Mouse (Mus musculus) frontal cortex, postnatal 25 days (tissue): Measurements from ENCODE around the gene Galns.

ENCODE experiments used
- DNase-seq, 2 experiments: peaks; one replicate each; pipeline ENCODE4 v3.0.0; 2022; ENCODE audit warnings: low spot score in 2 of 2

Galns gene

GRCm38 (mm10) chr8:122546066-122546755 lies 65.1 kb downstream of the Galns start:
- no peak for DNase-seq

- DNase-seq = no peak
Measured at GRCm38 (mm10) chr8:122544138-122544537, 67.1 kb downstream of the Galns start.

- DNase-seq = no peak
Measured at GRCm38 (mm10) chr8:122538310-122539076, 72.8 kb downstream of the Galns start.

- no peak for DNase-seq
Measured at GRCm38 (mm10) chr8:122537812-122538211, 73.5 kb downstream of the Galns start.

GRCm38 (mm10) chr8:122537033-122537432 lies 74.2 kb downstream of the Galns start:
- no peak for DNase-seq

- no peak for DNase-seq
Measured at GRCm38 (mm10) chr8:122531312-122531711, 80.0 kb downstream of the Galns start.

- no peak for DNase-seq
Measured at GRCm38 (mm10) chr8:122529159-122529558, 82.1 kb downstream of the Galns start.
